Mouse (Mus musculus): ENCODE data around the gene Ngfr. TPM values are rescaled to one million over a fixed set of nuclear protein-coding genes. Genes with fewer than 3 reads are reported as not detected.

The Ngfr gene
- polyA plus RNA-seq, 1 experiment from 2014 or later = 17.2 TPM

DNA sequence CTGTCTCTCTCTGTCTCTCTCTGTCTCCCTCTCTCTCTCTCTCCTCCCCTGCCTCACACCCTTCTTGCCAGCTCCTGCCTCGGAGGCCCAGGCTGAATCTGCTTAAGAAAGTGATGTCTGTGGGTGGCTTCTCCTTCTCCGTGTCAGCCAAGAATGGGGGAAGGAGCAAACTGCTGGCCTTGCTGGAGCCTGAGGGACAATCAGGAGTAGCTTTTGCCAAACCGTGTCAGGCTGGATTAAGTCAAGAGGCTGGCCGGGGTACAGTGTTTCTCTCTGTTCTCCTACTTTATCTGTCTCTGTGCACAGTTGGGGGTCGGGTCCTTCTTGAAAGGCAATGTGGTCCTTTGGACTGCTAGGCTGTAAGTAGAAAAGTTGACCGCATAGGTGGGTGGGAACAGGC, 29.8 kb downstream of the Ngfr start:
- Histone ChIP-seq H3K4me2 (replicated peaks) (no peak overlapping the region), H3K27me3 (no peaks in the 10 kb centered on the region), H3K4me3 (replicated peaks) (no peak overlapping the region), H3K36me3 (no peaks in the 10 kb centered on the region), H3K4me1 (replicated peaks) (no peaks in the 10 kb centered on the region), H3K9ac (replicated peaks) (no peak overlapping the region), H3K9me3 (no peaks in the 10 kb centered on the region), H3K27ac (no peak overlapping the region)
- 18% methylated on average over 6 of the region's 6 CpGs for WGBS
- no peak for ATAC-seq

DNA sequence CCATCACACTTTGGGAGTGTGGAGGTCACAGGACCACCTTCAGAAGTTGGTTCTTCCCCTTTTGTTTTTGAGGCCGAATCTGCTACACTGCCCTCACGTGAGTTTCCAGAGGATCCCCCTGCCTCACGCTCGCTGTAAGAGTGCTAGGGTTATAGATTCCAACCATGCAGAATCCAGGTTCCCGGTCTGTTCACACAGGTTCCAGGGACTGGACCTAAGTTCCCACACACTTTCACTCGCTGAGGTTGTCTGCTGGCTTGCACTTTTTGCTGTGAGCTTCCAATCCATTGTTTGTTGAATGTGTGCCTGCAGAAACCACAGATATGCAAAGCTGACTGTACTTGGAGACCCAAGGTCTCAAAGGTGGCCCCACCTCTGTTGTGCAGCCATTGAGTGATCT, 30.5 kb downstream of the Ngfr start:
- H3K4me3 ChIP-seq (replicated peaks) = no peak overlapping the region
- ATAC-seq = no peak
- no peak overlapping the region for H3K4me2 ChIP-seq (replicated peaks)
- no peak overlapping the region for H3K27ac ChIP-seq
- H3K27me3 ChIP-seq = no peaks in the 10 kb centered on the region
- H3K9ac ChIP-seq (replicated peaks) = no peak overlapping the region
- H3K4me1 ChIP-seq (replicated peaks) = no peaks in the 10 kb centered on the region
- no peaks in the 10 kb centered on the region for H3K9me3 ChIP-seq
- 83% methylated on average over 6 of the region's 6 CpGs for WGBS
- no peaks in the 10 kb centered on the region for H3K36me3 ChIP-seq

DNA sequence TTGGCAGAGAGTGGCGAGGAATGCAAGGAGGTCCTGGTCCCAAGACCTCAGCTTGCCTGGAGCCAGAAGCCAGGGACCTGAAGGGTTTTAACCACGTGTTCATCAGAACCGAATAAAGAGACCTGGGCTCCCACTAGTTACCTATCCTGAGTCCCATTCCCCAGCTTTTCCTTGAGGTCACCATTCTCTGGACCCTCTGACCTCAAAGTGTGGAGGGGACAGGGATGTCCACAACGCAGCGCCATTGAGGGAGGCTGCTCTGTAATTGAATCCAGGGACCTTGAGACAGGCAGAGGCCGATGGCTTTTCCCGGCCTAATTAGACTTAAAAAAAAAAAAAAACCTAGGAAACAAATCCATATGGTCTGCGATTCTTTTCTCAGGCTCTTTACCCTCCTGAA, 32.3 kb downstream of the Ngfr start:
- Histone ChIP-seq H3K36me3 (no peaks in the 10 kb centered on the region), H3K9ac (replicated peaks) (no peak overlapping the region), H3K27me3 (no peaks in the 10 kb centered on the region), H3K4me2 (replicated peaks) (no peak overlapping the region), H3K4me3 (replicated peaks) (no peak overlapping the region), H3K9me3 (no peaks in the 10 kb centered on the region), H3K27ac (no peak overlapping the region), H3K4me1 (replicated peaks) (no peaks in the 10 kb centered on the region)
- 61% methylated on average over 8 of the region's 8 CpGs for WGBS
- ATAC-seq = no peak

DNA sequence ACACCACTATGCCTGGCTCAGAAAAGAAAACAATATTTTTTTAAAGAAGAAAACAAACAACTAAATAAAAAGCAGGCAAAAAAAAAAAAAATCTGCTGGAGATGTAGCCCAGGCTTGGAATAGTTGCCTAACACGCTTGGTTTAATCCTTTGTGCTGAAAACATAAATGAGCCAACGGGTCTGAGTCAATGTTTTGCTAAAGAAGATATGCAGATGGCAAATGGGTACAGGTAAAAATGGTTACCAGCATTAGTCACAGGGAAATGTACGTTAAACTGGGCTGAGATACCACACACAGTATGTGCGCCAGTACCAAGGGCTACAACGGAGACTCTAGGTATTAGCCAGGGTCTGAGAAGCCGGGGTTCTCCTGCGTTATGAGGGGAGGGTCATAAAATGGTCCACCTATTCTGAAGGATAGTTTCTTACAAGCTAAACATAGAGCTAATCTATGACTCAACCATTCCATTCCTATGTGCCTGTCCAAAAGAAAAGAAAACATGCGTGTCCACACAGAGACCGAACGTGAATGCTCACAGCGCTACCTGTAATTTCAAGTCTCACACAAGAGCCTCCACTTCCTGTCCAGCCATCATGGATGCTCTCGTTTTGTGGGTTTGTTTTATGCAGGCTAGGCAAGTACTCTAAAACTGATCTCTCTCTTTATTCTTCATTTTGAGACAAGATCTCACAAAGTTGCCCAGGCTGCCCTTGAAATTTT, 37.1 kb downstream of the Ngfr start:
- 90% methylated on average over 12 of the region's 12 CpGs for WGBS
- ATAC-seq = no peak

DNA sequence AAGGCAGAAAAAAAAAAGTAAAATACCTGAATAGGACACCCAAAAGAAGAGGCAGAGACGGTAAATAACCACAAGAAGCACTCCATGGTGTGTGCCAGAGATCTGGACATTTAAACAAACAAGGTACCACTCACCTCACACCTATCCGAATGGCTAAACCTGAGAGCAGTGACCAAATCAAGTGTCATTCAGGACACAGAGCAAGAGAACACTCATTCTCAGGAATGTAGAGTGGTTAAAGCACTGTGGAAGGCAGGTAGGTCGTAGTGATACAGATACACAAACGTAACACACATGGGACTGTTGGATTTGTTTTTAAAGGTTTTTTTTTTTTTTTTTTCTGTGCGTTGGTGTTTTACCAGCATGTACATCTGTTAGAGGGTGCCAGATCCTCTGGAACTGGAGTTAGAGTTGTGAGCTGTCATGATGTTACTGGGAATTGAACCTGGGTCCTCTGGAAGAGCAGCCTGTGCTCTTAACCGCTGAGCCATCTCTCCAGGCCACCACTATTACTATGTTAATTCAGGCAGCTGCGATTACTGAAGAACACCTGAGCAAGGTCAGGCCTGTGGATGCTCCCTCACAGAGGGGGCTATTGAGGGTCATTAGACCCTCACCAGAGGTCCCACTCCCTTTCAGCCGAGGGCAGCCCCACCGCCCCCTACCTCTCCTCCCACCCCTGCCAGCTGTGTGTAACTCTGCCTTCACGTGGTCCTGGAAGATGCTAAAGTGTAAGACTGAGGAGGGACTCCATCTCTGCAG, 41.3 kb downstream of the Ngfr start:
- H3K27me3 ChIP-seq = peaks cover 4% of the 10 kb centered on the region; the same call in 1 of the 2 replicates
- no peak for ATAC-seq
- no peaks in the 10 kb centered on the region for H3K36me3 ChIP-seq
- H3K4me3 ChIP-seq (replicated peaks) = no peak overlapping the region
- H3K9ac ChIP-seq (replicated peaks) = no peak overlapping the region
- H3K4me1 ChIP-seq (replicated peaks) = 0 out of 2 replicates have a peak, but pooled peaks cover under 1% of the 10 kb centered on the region
- 71% methylated on average over 10 of the region's 10 CpGs for WGBS
- H3K4me2 ChIP-seq (replicated peaks) = no peak overlapping the region
- no peaks in the 10 kb centered on the region for H3K9me3 ChIP-seq
- no peak overlapping the region for H3K27ac ChIP-seq

More for the DNA sequence above, 37.1 kb downstream of the Ngfr start:
- no peaks in the 10 kb centered on the region for H3K36me3 ChIP-seq
- H3K9me3 ChIP-seq = no peaks in the 10 kb centered on the region
- no peaks in the 10 kb centered on the region for H3K4me1 ChIP-seq (replicated peaks)
- no peak overlapping the region for H3K4me3 ChIP-seq (replicated peaks)
- H3K27me3 ChIP-seq = no peaks in the 10 kb centered on the region
- no peak overlapping the region for H3K4me2 ChIP-seq (replicated peaks)
- H3K9ac ChIP-seq (replicated peaks) = no peak overlapping the region
- H3K27ac ChIP-seq = no peak overlapping the region

DNA sequence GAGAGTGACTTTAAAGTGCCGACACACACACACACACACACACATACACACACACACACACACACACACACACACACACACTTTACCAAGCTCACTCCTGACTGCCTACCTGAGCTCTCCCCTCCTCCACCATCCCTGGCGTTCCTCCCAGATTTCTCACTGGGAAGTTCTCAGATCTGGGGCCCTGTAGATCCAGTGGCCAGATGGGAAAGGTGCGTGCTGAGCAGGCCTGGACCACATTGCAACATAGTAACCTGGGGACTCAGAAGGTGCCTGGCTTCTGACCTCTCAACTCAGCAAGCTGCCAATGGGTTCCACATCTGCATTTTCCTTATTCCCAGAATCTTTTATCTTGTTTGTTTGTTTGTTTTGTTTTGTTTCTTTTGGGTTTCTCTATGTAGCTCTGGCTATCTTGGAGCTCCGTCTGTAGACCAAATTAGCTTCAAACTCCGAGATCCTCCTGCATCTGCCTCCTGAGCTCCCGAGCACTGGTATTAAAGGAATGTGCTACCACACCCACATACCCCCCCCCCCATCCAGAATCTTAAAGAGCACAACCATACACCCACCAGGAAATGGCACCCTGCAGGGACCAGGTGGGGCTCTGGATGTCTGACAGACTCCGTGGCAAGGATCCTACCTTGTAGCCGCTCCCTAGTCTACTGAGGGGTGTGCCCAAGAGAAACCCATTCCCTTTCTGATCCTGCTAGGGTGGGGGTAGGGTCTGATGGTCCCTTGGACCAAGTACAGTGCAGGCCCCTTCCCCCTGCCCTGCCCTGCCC, 42.8 kb downstream of the Ngfr start:
- no peak for ATAC-seq
- no peak overlapping the region for H3K4me2 ChIP-seq (replicated peaks)
- H3K4me3 ChIP-seq (replicated peaks) = no peak overlapping the region
- WGBS = 89% methylated on average over 8 of the region's 8 CpGs
- no peak overlapping the region for H3K27ac ChIP-seq
- H3K9ac ChIP-seq (replicated peaks) = no peak overlapping the region
- peaks cover 14% of the 10 kb centered on the region; the same call in 1 of the 2 replicates for H3K4me1 ChIP-seq (replicated peaks)
- H3K36me3 ChIP-seq = no peaks in the 10 kb centered on the region
- no peaks in the 10 kb centered on the region for H3K9me3 ChIP-seq
- H3K27me3 ChIP-seq = peaks cover 4% of the 10 kb centered on the region; the same call in 1 of the 2 replicates

DNA sequence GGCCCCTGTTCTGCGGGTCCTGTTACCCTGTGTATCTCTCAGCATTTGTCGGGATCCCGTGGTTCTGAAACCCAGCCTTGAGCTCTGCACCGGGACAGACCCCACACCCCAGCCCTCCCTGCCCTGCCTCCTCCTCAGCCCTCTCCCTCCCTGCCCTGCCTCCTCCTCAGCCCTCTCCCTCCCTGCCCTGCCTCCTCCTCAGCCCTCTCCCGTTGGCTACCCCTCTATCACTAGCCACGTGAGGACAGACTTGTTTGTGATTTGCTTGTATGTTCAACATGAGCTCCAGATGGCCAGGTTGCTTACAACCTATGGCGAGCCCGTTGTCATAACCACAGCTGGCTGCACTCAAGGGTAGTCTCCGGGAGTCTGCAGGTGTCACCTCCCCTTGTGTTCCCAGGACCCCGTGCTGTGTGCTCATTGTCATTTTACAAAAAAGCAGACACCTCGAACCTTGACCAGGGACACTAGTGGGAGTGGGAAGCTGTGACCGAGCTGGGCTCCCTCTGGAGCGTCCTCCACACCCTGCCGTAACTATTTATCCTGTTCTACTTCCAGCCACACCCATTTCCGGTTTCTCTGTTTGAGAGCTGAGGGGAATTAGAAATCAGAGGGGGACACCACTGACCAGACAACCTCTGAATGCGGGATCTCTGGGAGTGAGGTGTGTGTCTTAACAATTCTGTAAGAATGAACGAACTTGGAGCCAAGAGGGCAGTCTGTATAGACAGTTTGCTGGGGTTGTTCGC, 46.7 kb downstream of the Ngfr start:
- Histone ChIP-seq H3K4me2 (replicated peaks) (no peak overlapping the region), H3K9ac (replicated peaks) (no peak overlapping the region), H3K9me3 (no peaks in the 10 kb centered on the region), H3K36me3 (no peaks in the 10 kb centered on the region), H3K4me3 (replicated peaks) (no peak overlapping the region), H3K4me1 (replicated peaks) (peaks cover 26% of the 10 kb centered on the region), H3K27ac (no peak overlapping the region), H3K27me3 (peaks cover 6% of the 10 kb centered on the region; the same call in 1 of the 2 replicates)
- ATAC-seq = 0 out of 2 replicates have a peak, but pooled peaks have one; percentile 34
- 34% methylated on average over 18 of the region's 18 CpGs for WGBS

DNA sequence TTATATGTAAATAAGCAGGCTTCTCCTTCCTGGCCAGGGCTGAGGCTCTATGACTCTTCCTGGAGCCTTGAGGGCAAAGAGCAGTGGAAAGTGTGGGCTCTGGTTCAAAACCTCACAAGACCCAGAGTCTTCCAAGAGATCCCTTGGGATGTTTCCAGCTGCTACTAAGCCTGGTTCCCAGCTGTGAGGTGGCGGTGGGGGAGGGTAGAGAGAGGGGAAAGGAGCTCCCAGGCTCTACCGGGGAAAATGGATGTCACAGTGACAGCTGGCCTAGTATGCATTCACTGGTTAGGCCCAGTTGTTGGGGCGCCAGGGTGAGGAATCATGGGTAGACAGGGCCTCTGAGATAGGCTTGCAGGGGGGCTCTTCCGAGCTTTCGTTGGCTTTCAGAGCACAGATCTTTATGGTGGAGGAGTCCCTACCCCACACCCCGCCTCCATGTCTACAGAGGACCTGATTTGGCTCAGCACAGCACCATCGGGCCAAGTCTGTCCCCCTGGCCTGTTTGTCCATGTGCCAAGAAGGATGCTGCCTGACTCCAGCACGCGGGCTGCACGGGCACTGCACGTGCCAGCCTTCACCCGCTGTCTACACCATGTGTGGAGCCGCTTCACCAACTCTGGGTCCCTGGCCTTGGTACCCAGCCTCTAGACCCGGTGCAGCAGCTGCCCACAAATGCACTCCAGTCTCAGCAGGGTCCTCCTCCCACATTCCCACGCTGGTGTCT, 49.0 kb downstream of the Ngfr start:
- Histone ChIP-seq H3K9ac (replicated peaks) (no peak overlapping the region), H3K4me2 (replicated peaks) (no peak overlapping the region), H3K4me1 (replicated peaks) (peaks cover 26% of the 10 kb centered on the region), H3K36me3 (no peaks in the 10 kb centered on the region), H3K9me3 (no peaks in the 10 kb centered on the region), H3K4me3 (replicated peaks) (no peak overlapping the region), H3K27me3 (peaks cover 7% of the 10 kb centered on the region; the same call in 1 of the 2 replicates), H3K27ac (peak overlapping the region; percentile 44; the same call in 1 of the 2 replicates)
- ATAC-seq = no peak
- 73% methylated on average over 15 of the region's 15 CpGs for WGBS

DNA sequence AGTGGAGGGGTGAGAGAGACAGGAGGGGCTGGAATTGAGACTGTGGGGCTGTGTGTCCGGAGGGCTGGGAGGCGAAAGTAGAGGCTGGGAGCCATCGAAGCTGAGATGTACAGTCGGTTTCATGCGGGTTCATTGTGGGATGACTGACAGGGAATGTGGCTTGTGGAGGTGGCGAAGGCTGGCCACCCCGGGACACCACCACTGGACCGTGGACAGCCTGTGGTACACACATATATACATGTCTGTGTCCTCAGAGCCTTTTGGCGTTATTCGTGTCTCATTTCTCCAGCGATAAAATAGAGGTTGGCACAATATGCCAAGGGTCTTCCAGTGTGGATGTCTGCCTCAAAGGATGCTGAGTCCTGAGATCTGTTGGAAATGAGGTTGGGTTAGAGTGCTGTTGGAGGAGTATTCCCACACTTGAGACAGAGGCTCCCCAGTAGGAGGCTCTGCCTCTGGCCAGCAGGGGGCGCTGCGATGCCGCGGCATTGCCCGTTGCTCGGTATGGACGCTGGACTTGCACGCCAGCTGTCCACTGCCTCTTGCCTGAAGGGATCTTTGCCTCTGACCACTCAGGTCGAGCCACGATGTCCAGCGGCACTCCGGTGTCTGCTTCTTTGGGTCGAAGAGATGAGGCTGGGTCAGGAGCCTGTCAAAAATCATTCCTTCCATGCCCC, 53.9 kb downstream of the Ngfr start:
- ATAC-seq = peak; percentile 87
- Histone ChIP-seq H3K36me3 (no peaks in the 10 kb centered on the region), H3K4me1 (replicated peaks) (peaks cover 6% of the 10 kb centered on the region), H3K9ac (replicated peaks) (0 out of 2 replicates have a peak overlapping the region, but pooled peaks have one; percentile 25), H3K27me3 (0 out of 2 replicates have a peak, but pooled peaks cover 4% of the 10 kb centered on the region), H3K4me3 (replicated peaks) (no peak overlapping the region), H3K9me3 (no peaks in the 10 kb centered on the region), H3K27ac (no peak overlapping the region), H3K4me2 (replicated peaks) (peak overlapping the region; percentile 48)
- WGBS = 25% methylated on average over 24 of the region's 24 CpGs

DNA sequence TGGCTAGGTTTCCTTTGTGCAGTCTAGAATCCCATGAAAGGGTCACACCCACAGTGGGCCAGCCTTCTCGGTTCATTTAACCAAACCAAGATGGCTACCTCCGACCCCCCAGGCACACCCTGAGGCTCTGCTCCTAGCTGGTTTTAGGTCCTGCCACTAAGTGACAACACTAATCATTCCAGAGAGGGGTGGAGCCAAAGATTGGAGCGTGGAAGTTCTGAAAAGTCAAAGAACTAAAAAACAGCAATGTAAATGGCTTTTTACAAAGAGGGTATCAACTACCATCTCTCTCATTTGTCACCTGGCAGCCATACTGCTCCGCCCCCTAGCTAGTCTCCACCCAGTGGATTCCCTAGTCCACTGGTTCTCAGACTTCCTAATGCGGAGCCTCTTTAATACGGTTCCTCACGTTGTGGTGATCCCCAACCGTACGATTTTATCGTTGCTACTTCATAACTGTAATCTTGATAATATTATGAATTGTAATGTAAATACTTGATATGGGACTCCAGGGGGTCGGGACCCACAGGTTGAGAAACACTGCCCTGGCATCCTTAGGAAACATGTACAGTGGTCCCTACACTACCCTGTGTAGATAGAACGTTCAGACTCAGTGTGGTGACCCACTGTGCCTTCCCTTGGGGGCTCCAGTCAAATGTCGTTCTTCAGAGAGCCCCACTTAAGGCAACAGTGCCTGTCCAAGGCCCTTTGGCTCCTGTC, 55.0 kb downstream of the Ngfr start:
- Histone ChIP-seq H3K27ac (no peak overlapping the region), H3K9me3 (no peaks in the 10 kb centered on the region), H3K27me3 (0 out of 2 replicates have a peak, but pooled peaks cover 4% of the 10 kb centered on the region), H3K4me3 (replicated peaks) (no peak overlapping the region), H3K4me2 (replicated peaks) (no peak overlapping the region), H3K36me3 (no peaks in the 10 kb centered on the region), H3K4me1 (replicated peaks) (no peaks in the 10 kb centered on the region), H3K9ac (replicated peaks) (no peak overlapping the region)
- WGBS = 73% methylated on average over 13 of the region's 13 CpGs
- no peak for ATAC-seq
